Mouse (Mus musculus) forebrain, embryonic 11.5 days (tissue): ENCODE measurements around the gene Ppp6r2. TPM values are rescaled to one million over a fixed set of nuclear protein-coding genes. Genes with fewer than 3 reads are reported as not detected.

ENCODE experiments used
- ATAC-seq: fragments of 200-750 bp; cut with Nextera tagmentation; replicated peaks from 2 replicates; pipeline ENCODE4 v1.8.0; 2017; ENCODE audit warnings: moderate TSS enrichment; ENCODE audit not compliant: low FRiP score
- DNase-seq: peaks from one replicate; pipeline ENCODE4 v3.0.0-alpha.2; 2017; ENCODE audit warnings: low spot score
- H3K27ac ChIP-seq: fragments of 300-500 bp; sonication (generic); 2 replicates; pipeline ENCODE4 v1.5.1; 2014; ENCODE audit warnings: low read depth, low read length
- H3K27me3 ChIP-seq: fragments of 300-500 bp; sonication (generic); 2 replicates; pipeline ENCODE4 v1.6.1; 2014; ENCODE audit warnings: mild to moderate bottlenecking, low read length, mixed read lengths; ENCODE audit not compliant: control insufficient read depth, insufficient read depth
- H3K36me3 ChIP-seq: fragments of 300-500 bp; sonication (generic); 2 replicates; pipeline ENCODE4 v1.6.1; 2014; ENCODE audit warnings: mild to moderate bottlenecking, low read length, moderate library complexity, mixed read lengths; ENCODE audit not compliant: control insufficient read depth, insufficient read depth
- H3K4me1 ChIP-seq: fragments of 300-500 bp; sonication (generic); replicated peaks from 2 replicates; pipeline ENCODE4 v1.6.1; 2014; ENCODE audit warnings: low read length, mixed read lengths; ENCODE audit not compliant: control insufficient read depth, insufficient read depth
- H3K4me2 ChIP-seq: fragments of 300-500 bp; sonication (generic); 2 replicates; pipeline ENCODE4 v1.6.1; 2014; ENCODE audit warnings: low read depth, mild to moderate bottlenecking, low read length, moderate library complexity, mixed read lengths; ENCODE audit not compliant: severe bottlenecking
- H3K4me3 ChIP-seq: fragments of 300-500 bp; sonication (generic); 2 replicates; pipeline ENCODE4 v1.5.1; 2014; ENCODE audit warnings: low read depth, low read length
- H3K9ac ChIP-seq: fragments of 300-500 bp; sonication (generic); 2 replicates; pipeline ENCODE4 v1.6.1; 2014; ENCODE audit warnings: low read length
- H3K9me3 ChIP-seq: fragments of 300-500 bp; sonication (generic); 2 replicates; pipeline ENCODE4 v1.6.1; 2016; ENCODE audit warnings: low read length, mixed read lengths; ENCODE audit not compliant: control insufficient read depth
- WGBS: fragments of 180-500 bp; shearing (Covaris S2); extraction: QIAGEN DNeasy Blood & Tissue Kit; methylation state at CpG from one replicate; pipeline ENCODE4 v1.1.7; 2014; 5-methylcytosine and 5-hydroxymethylcytosine counted together
- polyA plus RNA-seq: library from polyadenylated mRNA; unstranded; fragments of >200 nt; fragmentation: Nextera tagmentation; extraction: Ambion mirVana; gene quantifications from 2 replicates; pipeline ENCODE4 v1.2.1, GENCODE M21; 2014

The Ppp6r2 gene
- polyA plus RNA-seq, 1 experiment from 2014 or later, result 45.1 TPM

DNA sequence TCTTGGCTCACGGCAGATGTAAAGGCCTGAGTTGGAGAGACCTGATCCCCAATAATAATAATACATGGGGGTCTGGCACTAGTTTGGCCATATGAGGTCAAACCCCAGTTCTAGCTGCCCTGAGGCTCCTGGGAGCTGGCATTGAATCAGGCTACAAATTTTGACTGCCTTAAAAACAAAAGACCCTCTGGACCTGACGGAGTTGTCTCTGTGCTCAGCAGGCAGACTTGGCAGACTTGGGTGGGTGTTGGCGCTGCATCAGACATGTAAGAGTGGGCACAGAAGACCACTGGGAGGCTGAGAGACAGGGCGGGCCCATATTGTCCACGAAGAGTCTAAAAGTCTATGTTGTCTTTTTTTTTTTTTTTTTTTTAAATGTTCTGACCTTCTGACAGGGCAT lies 75.2 kb downstream of the Ppp6r2 start:
- peaks cover 3% of the 10 kb centered on the region; the same call in 1 of the 2 replicates for H3K36me3 ChIP-seq
- H3K9me3 ChIP-seq, result no peaks in the 10 kb centered on the region
- H3K9ac ChIP-seq, result no peak overlapping the region
- DNase-seq (no peak), ATAC-seq (no peak)
- WGBS, result 92% methylated on average over 5 of the region's 5 CpGs
- no peaks in the 10 kb centered on the region for H3K4me1 ChIP-seq
- H3K4me2 ChIP-seq, result no peak overlapping the region
- no peaks in the 10 kb centered on the region for H3K27me3 ChIP-seq
- H3K4me3 ChIP-seq, result no peak overlapping the region
- H3K27ac ChIP-seq, result no peak overlapping the region

DNA sequence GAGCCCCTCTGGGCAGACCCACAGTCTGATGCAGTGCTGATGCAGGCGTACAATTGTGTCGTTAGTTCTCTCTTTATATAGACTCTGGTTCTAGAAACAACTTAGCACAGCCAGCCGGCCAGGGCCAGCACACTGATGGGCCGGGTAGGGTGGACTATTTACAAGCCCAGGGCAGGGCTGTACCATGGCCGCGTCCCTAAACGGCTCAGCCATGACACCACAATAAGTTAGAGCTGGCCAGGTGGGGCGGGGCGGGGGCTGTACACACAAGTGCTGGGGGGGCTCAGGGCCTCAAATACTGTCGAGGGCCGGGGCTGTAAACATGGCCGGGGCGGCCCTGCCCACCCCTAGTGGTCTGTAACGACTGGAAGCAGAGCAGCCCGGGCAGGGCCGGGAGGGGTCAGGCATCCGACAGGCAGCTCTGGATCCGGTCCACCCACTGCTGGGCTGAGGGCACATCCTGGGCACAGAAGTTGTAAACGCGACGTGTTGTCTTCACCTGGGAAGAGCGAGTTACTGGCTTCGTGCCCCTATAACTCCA lies 76.9 kb downstream of the Ppp6r2 start:
- no peaks in the 10 kb centered on the region for H3K4me1 ChIP-seq
- no peak overlapping the region for H3K4me2 ChIP-seq
- no peaks in the 10 kb centered on the region for H3K9me3 ChIP-seq
- peaks cover 9% of the 10 kb centered on the region; the same call in 1 of the 2 replicates for H3K36me3 ChIP-seq
- H3K27ac ChIP-seq, result no peak overlapping the region
- ATAC-seq, result no peak
- 91% methylated on average over 23 of the region's 23 CpGs for WGBS
- no peak overlapping the region for H3K9ac ChIP-seq
- DNase-seq, result no peak
- H3K27me3 ChIP-seq, result no peaks in the 10 kb centered on the region
- no peak overlapping the region for H3K4me3 ChIP-seq

DNA sequence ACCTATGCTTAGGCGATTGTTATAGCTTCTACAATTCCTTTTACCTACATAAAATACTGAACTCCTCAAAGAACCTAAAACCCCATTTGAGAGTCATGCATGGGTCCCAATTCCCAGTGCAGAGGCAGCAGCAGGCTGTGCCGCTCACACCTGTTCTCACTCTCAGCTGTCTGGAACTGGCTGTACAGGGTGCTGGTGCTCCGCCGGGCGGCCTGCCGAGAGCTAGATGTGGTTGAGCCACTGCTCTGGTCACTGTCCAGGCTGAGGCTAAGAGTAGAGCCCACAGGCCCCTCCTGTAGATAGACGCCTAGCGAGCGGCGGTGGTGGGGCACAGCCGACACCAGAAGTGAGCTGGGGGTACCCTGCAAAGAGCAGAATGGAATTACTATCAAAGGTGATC lies 78.1 kb downstream of the Ppp6r2 start:
- no peak for DNase-seq

DNA sequence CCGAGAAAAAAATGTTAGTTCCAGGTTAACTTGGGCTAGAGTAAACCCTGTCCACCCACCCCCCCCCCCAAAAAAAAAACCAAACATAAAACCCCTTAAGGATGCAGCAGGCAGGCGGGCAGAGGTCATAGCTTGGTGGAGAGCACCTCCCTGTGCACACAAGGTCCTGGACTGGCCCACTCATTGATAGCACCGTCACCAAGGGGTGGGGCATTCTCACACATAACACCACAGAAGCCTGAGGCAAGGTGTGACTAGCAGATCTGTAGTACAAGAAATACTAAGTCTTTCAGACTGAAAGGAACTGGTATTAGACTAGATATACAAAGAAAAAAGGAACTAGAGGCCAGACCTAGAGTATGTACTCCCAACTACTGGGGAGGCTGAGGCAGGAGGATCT lies 80.2 kb downstream of the Ppp6r2 start:
- DNase-seq (no peak), ATAC-seq (no peak)
- Histone ChIP-seq H3K9ac (no peak overlapping the region), H3K4me1 (no peaks in the 10 kb centered on the region), H3K27ac (no peak overlapping the region), H3K4me3 (no peak overlapping the region), H3K4me2 (no peak overlapping the region), H3K9me3 (no peaks in the 10 kb centered on the region), H3K27me3 (no peaks in the 10 kb centered on the region), H3K36me3 (peaks cover 13% of the 10 kb centered on the region; the same call in 1 of the 2 replicates)
- 94% methylated on average over 3 of the region's 3 CpGs for WGBS

More for the DNA sequence above, 78.1 kb downstream of the Ppp6r2 start:
- no peaks in the 10 kb centered on the region for H3K9me3 ChIP-seq
- no peak for ATAC-seq
- WGBS, result 95% methylated on average over 11 of the region's 11 CpGs
- H3K4me2 ChIP-seq, result no peak overlapping the region
- H3K27me3 ChIP-seq, result no peaks in the 10 kb centered on the region
- no peak overlapping the region for H3K9ac ChIP-seq
- H3K4me3 ChIP-seq, result no peak overlapping the region
- H3K36me3 ChIP-seq, result peaks cover 11% of the 10 kb centered on the region; the same call in 1 of the 2 replicates
- no peak overlapping the region for H3K27ac ChIP-seq
- H3K4me1 ChIP-seq, result no peaks in the 10 kb centered on the region

DNA sequence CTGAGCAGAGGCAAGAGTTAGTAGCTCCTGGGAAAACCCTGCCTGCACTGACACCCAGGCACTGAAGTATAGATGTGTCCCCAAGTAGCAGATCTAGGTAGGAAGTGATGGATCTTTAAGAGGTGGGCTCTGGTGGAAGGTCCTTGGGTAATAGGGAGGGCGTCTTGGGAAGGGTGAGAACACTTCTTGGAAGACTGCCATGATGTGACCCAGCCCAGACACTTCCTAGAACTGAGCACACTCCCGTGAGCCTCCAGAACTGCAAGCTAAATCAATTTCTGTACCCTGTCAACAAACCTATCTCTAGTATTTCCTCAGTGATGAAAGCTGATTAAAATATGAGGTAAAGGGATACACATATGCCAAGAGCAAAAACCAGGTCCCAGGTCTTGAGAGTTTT lies 81.4 kb downstream of the Ppp6r2 start:
- 96% methylated on average over 2 of the region's 2 CpGs for WGBS
- no peaks in the 10 kb centered on the region for H3K9me3 ChIP-seq
- no peaks in the 10 kb centered on the region for H3K4me1 ChIP-seq
- no peak overlapping the region for H3K4me3 ChIP-seq
- no peak overlapping the region for H3K4me2 ChIP-seq
- DNase-seq (no peak), ATAC-seq (no peak)
- no peak overlapping the region for H3K27ac ChIP-seq
- no peaks in the 10 kb centered on the region for H3K27me3 ChIP-seq
- H3K36me3 ChIP-seq, result peaks cover 13% of the 10 kb centered on the region; the same call in 1 of the 2 replicates
- H3K9ac ChIP-seq, result no peak overlapping the region

DNA sequence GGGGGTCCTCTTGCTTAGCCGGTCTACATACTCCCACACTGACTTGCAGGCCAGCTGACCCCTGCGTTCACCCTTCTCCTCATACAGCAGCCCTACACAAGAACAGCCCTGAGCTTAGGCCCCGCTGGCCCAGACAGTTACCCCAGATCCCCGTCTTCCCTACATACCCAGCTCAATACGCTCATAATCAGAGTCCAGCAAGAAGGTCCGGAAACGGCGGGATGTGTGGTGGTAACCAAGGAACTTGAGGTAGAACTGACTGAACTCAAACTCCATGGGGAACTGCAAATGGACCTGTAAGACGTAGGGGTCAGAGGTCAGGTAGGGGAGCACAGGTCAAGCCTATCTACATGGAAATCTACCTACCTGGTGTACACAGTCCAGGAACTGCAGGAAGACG lies 82.4 kb downstream of the Ppp6r2 start:
- no peaks in the 10 kb centered on the region for H3K9me3 ChIP-seq
- no peaks in the 10 kb centered on the region for H3K4me1 ChIP-seq
- DNase-seq (no peak), ATAC-seq (no peak)
- WGBS, result 92% methylated on average over 10 of the region's 10 CpGs
- H3K4me3 ChIP-seq, result no peak overlapping the region
- H3K27me3 ChIP-seq, result no peaks in the 10 kb centered on the region
- H3K4me2 ChIP-seq, result no peak overlapping the region
- H3K9ac ChIP-seq, result no peak overlapping the region
- H3K27ac ChIP-seq, result no peak overlapping the region
- H3K36me3 ChIP-seq, result peaks cover 13% of the 10 kb centered on the region; the same call in 1 of the 2 replicates

DNA sequence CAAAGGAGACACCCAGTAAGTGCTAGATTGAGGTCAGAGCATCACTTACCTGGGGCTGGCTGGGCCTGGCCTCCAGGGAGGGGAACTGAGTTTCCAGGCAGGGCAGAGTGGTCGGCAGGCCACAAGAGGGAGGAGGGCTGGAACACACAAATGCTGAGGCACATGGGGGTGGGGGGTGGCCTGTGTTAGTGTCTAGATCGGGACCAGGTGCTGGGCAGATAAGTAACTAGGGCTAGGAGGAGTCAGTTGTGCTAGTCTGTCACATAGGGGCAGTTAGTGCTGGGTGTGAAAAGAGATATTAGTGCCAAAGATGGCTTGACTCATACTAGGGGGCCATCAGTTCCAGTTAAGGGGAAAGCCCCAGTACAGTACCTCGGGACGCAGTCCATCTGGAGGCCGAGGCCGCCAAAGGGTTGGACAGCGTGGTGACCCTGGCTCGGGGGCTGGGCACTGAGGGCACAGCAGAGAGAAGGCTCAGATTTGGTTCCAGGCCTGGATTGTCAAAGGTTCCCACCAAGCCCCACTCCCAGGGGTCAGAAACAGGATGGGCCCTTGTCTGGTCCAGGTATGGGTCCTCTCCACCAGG lies 84.3 kb downstream of the Ppp6r2 start:
- Histone ChIP-seq H3K27me3 (no peaks in the 10 kb centered on the region), H3K9ac (no peak overlapping the region), H3K36me3 (peaks cover 12% of the 10 kb centered on the region; the same call in 1 of the 2 replicates), H3K4me2 (no peak overlapping the region), H3K9me3 (no peaks in the 10 kb centered on the region), H3K4me3 (no peak overlapping the region), H3K4me1 (no peaks in the 10 kb centered on the region), H3K27ac (no peak overlapping the region)
- no peak for DNase-seq
- ATAC-seq, result no peak
- 92% methylated on average over 8 of the region's 8 CpGs for WGBS

DNA sequence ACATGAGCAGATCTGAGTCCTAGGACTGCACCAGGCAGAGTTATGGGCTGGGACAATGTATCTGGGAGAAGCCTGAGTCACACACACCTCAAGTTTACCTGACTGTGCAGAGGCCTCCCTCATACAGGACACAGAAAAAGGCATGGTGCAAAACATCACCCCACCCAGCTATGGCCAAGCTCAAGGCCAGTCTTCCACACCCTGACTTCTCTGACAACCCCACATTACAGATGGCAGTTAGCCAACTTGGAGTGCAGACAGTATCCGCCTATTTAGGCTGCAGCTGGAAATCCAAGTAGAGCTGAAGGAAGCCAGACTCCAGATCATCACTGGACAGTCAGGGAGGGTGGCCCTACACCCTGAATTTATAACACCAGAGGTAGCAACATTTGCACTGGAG lies 85.1 kb downstream of the Ppp6r2 start:
- no peak overlapping the region for H3K4me2 ChIP-seq
- peaks cover 12% of the 10 kb centered on the region; the same call in 1 of the 2 replicates for H3K36me3 ChIP-seq
- WGBS, result 100% methylated on average over 1 of the region's 1 CpGs
- H3K27ac ChIP-seq, result no peak overlapping the region
- no peaks in the 10 kb centered on the region for H3K9me3 ChIP-seq
- H3K4me1 ChIP-seq, result no peaks in the 10 kb centered on the region
- H3K4me3 ChIP-seq, result no peak overlapping the region
- no peak for DNase-seq
- no peak for ATAC-seq
- H3K27me3 ChIP-seq, result no peaks in the 10 kb centered on the region
- no peak overlapping the region for H3K9ac ChIP-seq

DNA sequence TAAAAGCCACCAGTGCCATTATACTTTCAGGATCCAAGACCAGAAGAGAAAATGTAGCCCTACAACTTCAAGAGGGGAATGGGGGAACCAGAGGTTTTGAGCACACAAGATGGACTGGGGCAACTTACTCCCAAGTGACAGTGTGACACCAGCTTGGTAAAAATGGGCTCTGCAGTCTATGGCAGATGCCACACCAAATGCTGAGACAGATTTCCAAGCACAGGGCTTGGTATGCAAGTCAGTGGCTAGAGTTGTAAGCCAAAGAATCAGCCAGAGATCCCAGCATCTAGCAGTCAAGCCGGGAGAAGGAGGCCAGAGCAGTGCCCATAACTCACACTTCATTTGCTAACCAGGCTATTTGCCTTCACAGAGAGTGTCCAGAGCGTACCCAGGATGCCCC lies 86.3 kb downstream of the Ppp6r2 start:
- H3K9me3 ChIP-seq, result no peaks in the 10 kb centered on the region
- ATAC-seq (no peak), DNase-seq (no peak)
- 96% methylated on average over 2 of the region's 2 CpGs for WGBS
- H3K4me2 ChIP-seq, result no peak overlapping the region
- H3K4me1 ChIP-seq, result no peaks in the 10 kb centered on the region
- H3K27ac ChIP-seq, result no peak overlapping the region
- H3K9ac ChIP-seq, result no peak overlapping the region
- no peaks in the 10 kb centered on the region for H3K27me3 ChIP-seq
- no peak overlapping the region for H3K4me3 ChIP-seq
- H3K36me3 ChIP-seq, result peaks cover 14% of the 10 kb centered on the region
